In genomic region chr17:37270702-37271092, GRCm38 (mm10) we compare ENCODE assay signal across 8 mouse cellular contexts. TPM values are rescaled to one million over a fixed set of nuclear protein-coding genes. Genes with fewer than 3 reads are reported as not detected.
DNase-seq lines count a peak whose midpoint lies in the region; ATAC-seq and TF ChIP-seq lines count a peak whose summit lies in the region.

No protein-coding gene starts in this region.

- peak overlapping the region; percentile 49 for H3K4me3 ChIP-seq in liver, embryonic 11.5 days (ENCODE audit: low read depth, low read length)
- H3K4me3 ChIP-seq in thymus, adult 2 months (ENCODE audit: control insufficient read depth, insufficient read depth, low read length) = peak overlapping the region; percentile 94

- no peak for TF ChIP-seq POLR2A in thymus, adult 2 months (IDR thresholded peaks at IDR 0.05; ENCODE audit: control insufficient read depth, extremely low read depth, insufficient read depth, low read length, poor library complexity)

- H3K9me3 ChIP-seq in liver, embryonic 11.5 days (ENCODE audit: control insufficient read depth, low read length) = no peaks in the 10 kb centered on the region

- intact Hi-C loops in gastrocnemius, postnatal 14 days (cut with DNase I; ENCODE audit: low total_unique reads) = no loop called here

- no peaks in the 10 kb centered on the region for H3K4me1 ChIP-seq in liver, embryonic 11.5 days (replicated peaks; ENCODE audit: control insufficient read depth, insufficient read depth, low read length)
- peaks cover 11% of the 10 kb centered on the region for H3K4me1 ChIP-seq in thymus, adult 2 months (replicated peaks; ENCODE audit: control insufficient read depth, insufficient read depth, low read length)

- H3K36me3 ChIP-seq in liver, embryonic 11.5 days (ENCODE audit: control insufficient read depth, insufficient read depth, low read length) = no peaks in the 10 kb centered on the region
- H3K36me3 ChIP-seq in thymus, adult 2 months (ENCODE audit: control insufficient read depth, insufficient read depth, low read length) = no peaks in the 10 kb centered on the region

- no peak for TF ChIP-seq CTCF in thymus, adult 2 months (IDR thresholded peaks at IDR 0.05; ENCODE audit: borderline replicate concordance, control insufficient read depth, extremely low read depth, insufficient read depth, low read length, poor library complexity)

- peak; percentile 13 for ATAC-seq in frontal cortex, adult (ENCODE audit: low TSS enrichment)
- ATAC-seq in liver, embryonic 11.5 days (replicated peaks; ENCODE audit: low FRiP score) = peak; percentile 63

- H3K4me2 ChIP-seq in liver, embryonic 11.5 days = peak overlapping the region; percentile 77

- peak overlapping the region; percentile 7; the same call in 1 of the 2 replicates for H3K9ac ChIP-seq in liver, embryonic 11.5 days (ENCODE audit: low read depth, low read length)

- no peaks in the 10 kb centered on the region; the same call in 1 of the 2 replicates for H3K27me3 ChIP-seq in liver, embryonic 11.5 days (replicated peaks; ENCODE audit: control insufficient read depth, insufficient read depth, low read length)
- no peaks in the 10 kb centered on the region for H3K27me3 ChIP-seq in thymus, adult 2 months (ENCODE audit: control insufficient read depth, insufficient read depth, low read length)

- H3K27ac ChIP-seq in liver, embryonic 11.5 days (ENCODE audit: low read depth, low read length) = no peak overlapping the region
- peak overlapping the region; percentile 84 for H3K27ac ChIP-seq in thymus, adult 2 months (ENCODE audit: control insufficient read depth, insufficient read depth, low read length)

- DNase-seq in frontal cortex, postnatal 10 days (ENCODE audit: low spot score in 2 of 2) = no peak
- peak; percentile 47 for DNase-seq in adrenal gland, postnatal 25 days
- DNase-seq in gastrocnemius, postnatal 14 days = peak; percentile 32
- DNase-seq in induced T-regulatory cell, adult 2 months (ENCODE audit: low read depth) = peak; percentile 95
- DNase-seq in liver, embryonic 11.5 days (ENCODE audit: low spot score) = no peak
- peak; percentile 11 to 53 for DNase-seq in monocyte, adult 2 months (ENCODE audit: low read depth in 1 of 2, low spot score in 2 of 2)
- DNase-seq in thymus, adult 2 months = peak; percentile 76

- WGBS in liver, embryonic 11.5 days = 36% methylated on average over 8 of the region's 8 CpGs
- WGBS in thymus, adult 2 months = 4% methylated on average over 8 of the region's 8 CpGs

RNA-seq across cellular contexts. Expression of gene H2-M3, which starts 0.7 kb away (rescaled TPM):
- total RNA-seq in adrenal gland, postnatal 25 days (2021) = 2.6 and 5.4 TPM in 2 replicates
- total RNA-seq in gastrocnemius, postnatal 14 days (2021) = 1 to 10 TPM; 1.3 to 1.6 TPM
- polyA plus RNA-seq in liver, embryonic 11.5 days (2014; fragmentation: Nextera tagmentation; extraction: Ambion mirVana) = 1.4 and 1.9 TPM in 2 replicates
- 24.2 and 24.3 TPM in 2 replicates for polyA plus RNA-seq in thymus, adult 2 months (2012; rRNA removed)

RNA-seq across cellular contexts. Expression of gene Olfr98, which starts 7.1 kb away (rescaled TPM):
- total RNA-seq in adrenal gland, postnatal 25 days (2021) = not detected in 2 replicates
- not detected for total RNA-seq in gastrocnemius, postnatal 14 days (2021)
- polyA plus RNA-seq in liver, embryonic 11.5 days (2014; fragmentation: Nextera tagmentation; extraction: Ambion mirVana) = not detected in 2 replicates
- polyA plus RNA-seq in thymus, adult 2 months (2012; rRNA removed) = not detected in 2 replicates

RNA-seq across cellular contexts. Expression of gene Olfr99, which starts 12.6 kb away (rescaled TPM):
- not detected in 2 replicates for total RNA-seq in adrenal gland, postnatal 25 days (2021)
- not detected for total RNA-seq in gastrocnemius, postnatal 14 days (2021)
- not detected in 2 replicates for polyA plus RNA-seq in liver, embryonic 11.5 days (2014; fragmentation: Nextera tagmentation; extraction: Ambion mirVana)
- not detected in 2 replicates for polyA plus RNA-seq in thymus, adult 2 months (2012; rRNA removed)

RNA-seq across cellular contexts. Expression of gene Olfr101, which starts 33.4 kb away (rescaled TPM):
- not detected in 2 replicates for total RNA-seq in adrenal gland, postnatal 25 days (2021)
- not detected for total RNA-seq in gastrocnemius, postnatal 14 days (2021)
- not detected in 2 replicates for polyA plus RNA-seq in liver, embryonic 11.5 days (2014; fragmentation: Nextera tagmentation; extraction: Ambion mirVana)
- polyA plus RNA-seq in thymus, adult 2 months (2012; rRNA removed) = not detected in 2 replicates

RNA-seq across cellular contexts. Expression of gene Olfr97, which starts 33.6 kb away (rescaled TPM):
- total RNA-seq in adrenal gland, postnatal 25 days (2021) = not detected in 2 replicates
- not detected for total RNA-seq in gastrocnemius, postnatal 14 days (2021)
- polyA plus RNA-seq in liver, embryonic 11.5 days (2014; fragmentation: Nextera tagmentation; extraction: Ambion mirVana) = not detected in 2 replicates
- polyA plus RNA-seq in thymus, adult 2 months (2012; rRNA removed) = not detected in 2 replicates

Comparison
In these comparisons a context has a peak if more than half of its experiments do, and no peak if none do; other contexts are left out.
1. DNase-seq: peak in adrenal gland, postnatal 25 days (single experiment), gastrocnemius, postnatal 14 days (single experiment), induced T-regulatory cell, adult 2 months (single experiment), monocyte, adult 2 months (2 of 2) and thymus, adult 2 months (single experiment); none in frontal cortex, postnatal 10 days (0 of 2) and liver, embryonic 11.5 days (single experiment).